8 mouse cellular contexts compared by ENCODE assay signal in genomic region chr3:51225226-51225750, GRCm38 (mm10). TPM values are rescaled to one million over a fixed set of nuclear protein-coding genes. Genes with fewer than 3 reads are reported as not detected.
DNase-seq lines count a peak whose midpoint lies in the region; ATAC-seq and TF ChIP-seq lines count a peak whose summit lies in the region.

No protein-coding gene starts in this region.

- dilution Hi-C loops in CH12.LX (cut with MboI; ENCODE audit: extremely low pct_ligation_motif_present, extremely low pct_unique_long_range_greater_than_20kb, low sequenced_read_pairs): no loop called here

- in situ Hi-C loops in CH12.LX (cut with MboI; ENCODE audit: low pct_ligation_motif_present, low pct_unique_long_range_greater_than_20kb, low sequenced_read_pairs): no loop called here

- TF ChIP-seq CTCF in CH12.LX (conservative IDR thresholded peaks at IDR 0.05 in 1 of 2, IDR thresholded peaks at IDR 0.05 in 1 of 2; ENCODE audit: low read depth in 2 of 2, low read length in 2 of 2): no peak

- peaks cover 34% of the 10 kb centered on the region for H3K4me1 ChIP-seq in heart, embryonic 11.5 days (ENCODE audit: control insufficient read depth, insufficient read depth, low read length)
- H3K4me1 ChIP-seq in CH12.LX (ENCODE audit: control insufficient read depth in 1 of 2, insufficient read depth in 2 of 2): peaks cover 8 to 33% of the 10 kb centered on the region in 2 experiments
- H3K4me1 ChIP-seq in forebrain, embryonic 15.5 days: peaks cover 33% of the 10 kb centered on the region

- 1% methylated on average over 36 of the region's 39 CpGs for WGBS in heart, embryonic 11.5 days (ENCODE audit: insufficient replicate concordance)
- under 1% methylated on average over 39 of the region's 39 CpGs for WGBS in forebrain, embryonic 15.5 days

- no peak; the same call in 1 of the 2 replicates for ATAC-seq in heart, embryonic 11.5 days (replicated peaks; ENCODE audit: insufficient number of reproducible peaks, low FRiP score, low TSS enrichment)
- no peak; the same call in 1 of the 2 replicates for ATAC-seq in forebrain, embryonic 15.5 days (replicated peaks)

- peak overlapping the region; percentile 97 for H3K9ac ChIP-seq in heart, embryonic 11.5 days (ENCODE audit: low read depth, low read length)
- H3K9ac ChIP-seq in CH12.LX (ENCODE audit: insufficient read depth, low read depth): peak overlapping the region; percentile 70
- peak overlapping the region; percentile 96 for H3K9ac ChIP-seq in forebrain, embryonic 15.5 days (replicated peaks)

- no peaks in the 10 kb centered on the region for H3K9me3 ChIP-seq in heart, embryonic 11.5 days (replicated peaks; ENCODE audit: control insufficient read depth, low read length)
- no peaks in the 10 kb centered on the region for H3K9me3 ChIP-seq in CH12.LX (replicated peaks; ENCODE audit: low read length)
- no peaks in the 10 kb centered on the region for H3K9me3 ChIP-seq in forebrain, embryonic 15.5 days

- H3K79me2 ChIP-seq in CH12.LX (replicated peaks; ENCODE audit: control insufficient read depth, extremely low read depth, insufficient read depth, poor library complexity, severe bottlenecking): peaks cover 13% of the 10 kb centered on the region

- no peak for TF ChIP-seq POLR2A in CH12.LX (IDR thresholded peaks at IDR 0.05; ENCODE audit: low read depth, low read length)

- peak overlapping the region; percentile 80 for H3K4me2 ChIP-seq in heart, embryonic 11.5 days
- peak overlapping the region; percentile 60 for H3K4me2 ChIP-seq in CH12.LX (ENCODE audit: insufficient read depth, low read depth, poor library complexity, severe bottlenecking)
- peak overlapping the region; percentile 67 for H3K4me2 ChIP-seq in forebrain, embryonic 15.5 days (replicated peaks)

- peak overlapping the region; percentile 97 for H3K27ac ChIP-seq in heart, embryonic 11.5 days (ENCODE audit: low read depth, low read length)
- H3K27ac ChIP-seq in CH12.LX (ENCODE audit: insufficient read depth, low read depth): no peak overlapping the region
- H3K27ac ChIP-seq in forebrain, embryonic 15.5 days (replicated peaks): peak overlapping the region; percentile 99

- DNase-seq in heart, adult 18-20 months: no peak
- DNase-seq in CH12.LX (ENCODE audit: extremely low read depth): no peak
- DNase-seq in lung, postnatal 10 days: peak; percentile 23
- DNase-seq in frontal cortex, postnatal 36 days (ENCODE audit: low spot score in 2 of 2): no peak
- DNase-seq in cerebellum, postnatal 10 days: no peak
- DNase-seq in adrenal gland, adult 2 months: no peak

- H3K27me3 ChIP-seq in heart, embryonic 11.5 days (ENCODE audit: control insufficient read depth, insufficient read depth, low read length): no peaks in the 10 kb centered on the region
- H3K27me3 ChIP-seq in CH12.LX (replicated peaks): no peaks in the 10 kb centered on the region
- no peaks in the 10 kb centered on the region for H3K27me3 ChIP-seq in forebrain, embryonic 15.5 days

- no peak for TF ChIP-seq RAD21 in CH12.LX (IDR thresholded peaks at IDR 0.05; ENCODE audit: low read depth, low read length)

- peak overlapping the region; percentile 95 for H3K4me3 ChIP-seq in heart, embryonic 11.5 days (ENCODE audit: low read depth, low read length)
- peak overlapping the region; percentile 68 to 90 (median 85) for H3K4me3 ChIP-seq in CH12.LX (replicated peaks in 1 of 3; ENCODE audit: low read depth in 2 of 3, low read length in 2 of 3, poor library complexity in 1 of 3)
- H3K4me3 ChIP-seq in forebrain, embryonic 15.5 days: peak overlapping the region; percentile 98

- TF ChIP-seq EP300 in CH12.LX (IDR thresholded peaks at IDR 0.05; ENCODE audit: low read length): no peak

- H3K36me3 ChIP-seq in heart, embryonic 11.5 days (ENCODE audit: control insufficient read depth, insufficient read depth, low read length): no peaks in the 10 kb centered on the region
- H3K36me3 ChIP-seq in CH12.LX (replicated peaks in 1 of 2; ENCODE audit: control insufficient read depth in 1 of 2, insufficient read depth in 1 of 2, low read length in 1 of 2): peaks cover 0 to 20% of the 10 kb centered on the region in 2 experiments
- H3K36me3 ChIP-seq in forebrain, embryonic 15.5 days: no peaks in the 10 kb centered on the region

TF ChIP-seq in CH12.LX, 34 proteins besides CTCF, POLR2A, EP300 and RAD21:
- TF ChIP-seq ZNF384 (IDR thresholded peaks at IDR 0.05; ENCODE audit: low read depth, low read length) (no peak), TCF12 (IDR thresholded peaks at IDR 0.05; ENCODE audit: low read depth, low read length) (no peak), SIN3A (IDR thresholded peaks at IDR 0.05; ENCODE audit: low read length) (peak; percentile 11; the same call in 1 of the 2 replicates), MXI1 (IDR thresholded peaks at IDR 0.05; ENCODE audit: low read depth, low read length) (0 out of 2 replicates have a peak, but pooled peaks have one; percentile 15), SMC3 (IDR thresholded peaks at IDR 0.05; ENCODE audit: low read depth, low read length) (no peak), MAFK (IDR thresholded peaks at IDR 0.05; ENCODE audit: insufficient replicate concordance, low read length) (no peak), PAX5 (IDR thresholded peaks at IDR 0.05; ENCODE audit: low read length) (no peak), UBTF (IDR thresholded peaks at IDR 0.05; ENCODE audit: low read depth, low read length) (peak; percentile 6; the same call in 1 of the 2 replicates), MAZ (IDR thresholded peaks at IDR 0.05; ENCODE audit: low read depth, low read length) (no peak), USF1 (IDR thresholded peaks at IDR 0.05; ENCODE audit: low read depth, low read length) (no peak), E2F4 (IDR thresholded peaks at IDR 0.05; ENCODE audit: insufficient replicate concordance, low read depth, low read length) (no peak), CHD2 (IDR thresholded peaks at IDR 0.05; ENCODE audit: low read length) (no peak), KAT2A (IDR thresholded peaks at IDR 0.05; ENCODE audit: insufficient replicate concordance, low read length) (no peak), USF2 (conservative IDR thresholded peaks at IDR 0.05; ENCODE audit: low read depth, low read length) (no peak)

RNA-seq across cellular contexts. Expression of gene Noct, which starts 1.0 kb away (rescaled TPM):
- polyA plus RNA-seq in heart, embryonic 11.5 days (2014; fragmentation: Nextera tagmentation; extraction: Ambion mirVana): 10.4 and 12.2 TPM in 2 replicates
- 10 to 100 TPM; 42.3 to 52.1 TPM for total RNA-seq in heart, adult 18-20 months (2021)
- total RNA-seq in CH12.LX (2012; rRNA removed) (8.7 and 10.2 TPM in 2 replicates), CH12.LX (2014; rRNA removed) (13.8 and 14.5 TPM in 2 replicates)
- 9.9 and 12.0 TPM in 2 replicates for polyA plus RNA-seq in CH12.LX (2012; ENCODE audit: insufficient read length, low read depth)
- 22.5 and 24.5 TPM in 2 replicates for polyA plus RNA-seq in forebrain, embryonic 15.5 days (2015; fragmentation: Nextera tagmentation; extraction: Ambion mirVana)
- total RNA-seq in adrenal gland, adult 2 months (2021): 10 to 100 TPM; 37.4 to 45.0 TPM
- polyA plus RNA-seq in adrenal gland, adult 2 months (2012; rRNA removed): 19.5 and 28.5 TPM in 2 replicates
